Mouse (Mus musculus): ENCODE data around the gene Ube2e1. TPM values are rescaled to one million over a fixed set of nuclear protein-coding genes. Genes with fewer than 3 reads are reported as not detected.

The Ube2e1 gene
- total and polyA plus RNA-seq, 3 experiments, result 55.9 to 77.1 (median 56.6) TPM

GRCm38 (mm10) chr14:18304165-18304564, 27.5 kb downstream of the Ube2e1 start:
- H3K9me3 ChIP-seq (replicated peaks), result no peaks in the 10 kb centered on the region
- peaks cover 46% of the 10 kb centered on the region for H3K36me3 ChIP-seq (replicated peaks)
- no peak overlapping the region for H3K4me3 ChIP-seq (ENCODE audit: low read depth, low read length)
- TF ChIP-seq CTCF (IDR thresholded peaks at IDR 0.05; ENCODE audit: low read depth, low read length) (no peak), TAL1 (conservative IDR thresholded peaks at IDR 0.05; ENCODE audit: low read depth, low read length) (no peak), GATA2 (IDR thresholded peaks at IDR 0.05; ENCODE audit: borderline replicate concordance, low read depth, low read length) (no peak), GATA1 (IDR thresholded peaks at IDR 0.05; ENCODE audit: borderline replicate concordance, low read length) (no peak), POLR2AphosphoS5 (IDR thresholded peaks at IDR 0.05; ENCODE audit: insufficient replicate concordance, low read depth, low read length) (no peak)
- no peak for ATAC-seq (ENCODE audit: extremely low read depth, insufficient number of reproducible peaks, low FRiP score, poor library complexity, severe bottlenecking)
- DNase-seq (ENCODE audit: low spot score), result no peak
- H3K27me3 ChIP-seq (ENCODE audit: insufficient read depth, low read length), result no peaks in the 10 kb centered on the region
- peaks cover 16% of the 10 kb centered on the region for H3K4me1 ChIP-seq (ENCODE audit: insufficient read depth, low read depth, low read length)

- no peak for DNase-seq (ENCODE audit: low spot score)
- Histone ChIP-seq H3K36me3 (replicated peaks) (peaks cover 53% of the 10 kb centered on the region), H3K9me3 (replicated peaks) (no peaks in the 10 kb centered on the region), H3K4me1 (ENCODE audit: insufficient read depth, low read depth, low read length) (peaks cover 21% of the 10 kb centered on the region), H3K27me3 (ENCODE audit: insufficient read depth, low read length) (no peaks in the 10 kb centered on the region), H3K4me3 (ENCODE audit: low read depth, low read length) (no peak overlapping the region)
- TF ChIP-seq CTCF (IDR thresholded peaks at IDR 0.05; ENCODE audit: low read depth, low read length), result no peak
- no peak for TF ChIP-seq GATA2 (IDR thresholded peaks at IDR 0.05; ENCODE audit: borderline replicate concordance, low read depth, low read length)
- no peak for TF ChIP-seq POLR2AphosphoS5 (IDR thresholded peaks at IDR 0.05; ENCODE audit: insufficient replicate concordance, low read depth, low read length)
- TF ChIP-seq GATA1 (IDR thresholded peaks at IDR 0.05; ENCODE audit: borderline replicate concordance, low read length), result no peak
- TF ChIP-seq TAL1 (conservative IDR thresholded peaks at IDR 0.05; ENCODE audit: low read depth, low read length), result no peak
- no peak for ATAC-seq (ENCODE audit: extremely low read depth, insufficient number of reproducible peaks, low FRiP score, poor library complexity, severe bottlenecking)
Observed at GRCm38 (mm10) chr14:18303262-18303661, 28.4 kb downstream of the Ube2e1 start.

- H3K27me3 ChIP-seq (ENCODE audit: insufficient read depth, low read length), result no peaks in the 10 kb centered on the region
- no peak for ATAC-seq (ENCODE audit: extremely low read depth, insufficient number of reproducible peaks, low FRiP score, poor library complexity, severe bottlenecking)
- no peaks in the 10 kb centered on the region for H3K9me3 ChIP-seq (replicated peaks)
- H3K36me3 ChIP-seq (replicated peaks), result peaks cover 53% of the 10 kb centered on the region
- H3K4me3 ChIP-seq (ENCODE audit: low read depth, low read length), result no peak overlapping the region
- no peak for DNase-seq (ENCODE audit: low spot score)
- peaks cover 21% of the 10 kb centered on the region for H3K4me1 ChIP-seq (ENCODE audit: insufficient read depth, low read depth, low read length)
- TF ChIP-seq CTCF (IDR thresholded peaks at IDR 0.05; ENCODE audit: low read depth, low read length) (no peak), GATA1 (IDR thresholded peaks at IDR 0.05; ENCODE audit: borderline replicate concordance, low read length) (no peak), TAL1 (conservative IDR thresholded peaks at IDR 0.05; ENCODE audit: low read depth, low read length) (no peak), GATA2 (IDR thresholded peaks at IDR 0.05; ENCODE audit: borderline replicate concordance, low read depth, low read length) (no peak), POLR2AphosphoS5 (IDR thresholded peaks at IDR 0.05; ENCODE audit: insufficient replicate concordance, low read depth, low read length) (no peak)
Observed at GRCm38 (mm10) chr14:18302750-18303149, 28.9 kb downstream of the Ube2e1 start.

GRCm38 (mm10) chr14:18301591-18301990, 30.1 kb downstream of the Ube2e1 start:
- TF ChIP-seq GATA1 (IDR thresholded peaks at IDR 0.05; ENCODE audit: borderline replicate concordance, low read length) (no peak), GATA2 (IDR thresholded peaks at IDR 0.05; ENCODE audit: borderline replicate concordance, low read depth, low read length) (no peak), POLR2AphosphoS5 (IDR thresholded peaks at IDR 0.05; ENCODE audit: insufficient replicate concordance, low read depth, low read length) (no peak), CTCF (IDR thresholded peaks at IDR 0.05; ENCODE audit: low read depth, low read length) (no peak), TAL1 (conservative IDR thresholded peaks at IDR 0.05; ENCODE audit: low read depth, low read length) (no peak)
- ATAC-seq (ENCODE audit: extremely low read depth, insufficient number of reproducible peaks, low FRiP score, poor library complexity, severe bottlenecking) (no peak), DNase-seq (ENCODE audit: low spot score) (no peak)
- Histone ChIP-seq H3K27me3 (ENCODE audit: insufficient read depth, low read length) (no peaks in the 10 kb centered on the region), H3K9me3 (replicated peaks) (no peaks in the 10 kb centered on the region), H3K4me3 (ENCODE audit: low read depth, low read length) (no peak overlapping the region), H3K4me1 (ENCODE audit: insufficient read depth, low read depth, low read length) (peaks cover 25% of the 10 kb centered on the region), H3K36me3 (replicated peaks) (peaks cover 57% of the 10 kb centered on the region)

- no peak overlapping the region for H3K4me3 ChIP-seq (ENCODE audit: low read depth, low read length)
- DNase-seq (ENCODE audit: low spot score) (no peak), ATAC-seq (ENCODE audit: extremely low read depth, insufficient number of reproducible peaks, low FRiP score, poor library complexity, severe bottlenecking) (no peak)
- H3K4me1 ChIP-seq (ENCODE audit: insufficient read depth, low read depth, low read length), result peaks cover 25% of the 10 kb centered on the region
- TF ChIP-seq TAL1 (conservative IDR thresholded peaks at IDR 0.05; ENCODE audit: low read depth, low read length), result no peak
- no peaks in the 10 kb centered on the region for H3K27me3 ChIP-seq (ENCODE audit: insufficient read depth, low read length)
- H3K36me3 ChIP-seq (replicated peaks), result peaks cover 48% of the 10 kb centered on the region
- H3K9me3 ChIP-seq (replicated peaks), result no peaks in the 10 kb centered on the region
Observed at GRCm38 (mm10) chr14:18300676-18301075, 31.0 kb downstream of the Ube2e1 start.

GRCm38 (mm10) chr14:18298874-18299273, 32.8 kb downstream of the Ube2e1 start:
- TF ChIP-seq GATA1 (IDR thresholded peaks at IDR 0.05; ENCODE audit: borderline replicate concordance, low read length) (no peak), POLR2AphosphoS5 (IDR thresholded peaks at IDR 0.05; ENCODE audit: insufficient replicate concordance, low read depth, low read length) (no peak), TAL1 (conservative IDR thresholded peaks at IDR 0.05; ENCODE audit: low read depth, low read length) (no peak), CTCF (IDR thresholded peaks at IDR 0.05; ENCODE audit: low read depth, low read length) (no peak), GATA2 (IDR thresholded peaks at IDR 0.05; ENCODE audit: borderline replicate concordance, low read depth, low read length) (no peak)

GRCm38 (mm10) chr14:18297441-18297840, 34.2 kb downstream of the Ube2e1 start:
- DNase-seq (ENCODE audit: low spot score) (no peak), ATAC-seq (ENCODE audit: extremely low read depth, insufficient number of reproducible peaks, low FRiP score, poor library complexity, severe bottlenecking) (no peak)
- Histone ChIP-seq H3K4me1 (ENCODE audit: insufficient read depth, low read depth, low read length) (peaks cover 22% of the 10 kb centered on the region), H3K9me3 (replicated peaks) (no peaks in the 10 kb centered on the region), H3K27me3 (ENCODE audit: insufficient read depth, low read length) (no peaks in the 10 kb centered on the region), H3K4me3 (ENCODE audit: low read depth, low read length) (no peak overlapping the region), H3K36me3 (replicated peaks) (peaks cover 40% of the 10 kb centered on the region)
- TF ChIP-seq GATA2 (IDR thresholded peaks at IDR 0.05; ENCODE audit: borderline replicate concordance, low read depth, low read length), result no peak
- TF ChIP-seq CTCF (IDR thresholded peaks at IDR 0.05; ENCODE audit: low read depth, low read length), result no peak
- no peak for TF ChIP-seq TAL1 (conservative IDR thresholded peaks at IDR 0.05; ENCODE audit: low read depth, low read length)
- TF ChIP-seq GATA1 (IDR thresholded peaks at IDR 0.05; ENCODE audit: borderline replicate concordance, low read length), result no peak
- TF ChIP-seq POLR2AphosphoS5 (IDR thresholded peaks at IDR 0.05; ENCODE audit: insufficient replicate concordance, low read depth, low read length), result no peak

More at GRCm38 (mm10) chr14:18298874-18299273, 32.8 kb downstream of the Ube2e1 start:
- ATAC-seq (ENCODE audit: extremely low read depth, insufficient number of reproducible peaks, low FRiP score, poor library complexity, severe bottlenecking), result no peak
- no peaks in the 10 kb centered on the region for H3K27me3 ChIP-seq (ENCODE audit: insufficient read depth, low read length)
- DNase-seq (ENCODE audit: low spot score), result no peak
- no peaks in the 10 kb centered on the region for H3K9me3 ChIP-seq (replicated peaks)
- no peak overlapping the region for H3K4me3 ChIP-seq (ENCODE audit: low read depth, low read length)
- H3K4me1 ChIP-seq (ENCODE audit: insufficient read depth, low read depth, low read length), result peaks cover 25% of the 10 kb centered on the region
- peaks cover 45% of the 10 kb centered on the region for H3K36me3 ChIP-seq (replicated peaks)

Measured in G1E (cell line).